Mouse (Mus musculus) embryonic facial prominence, embryonic 12.5 days (tissue): Measurements from ENCODE around the gene Negr1. TPM values are rescaled to one million over a fixed set of nuclear protein-coding genes. Genes with fewer than 3 reads are reported as not detected.

ENCODE experiments used
- ATAC-seq: fragments of 200-750 bp; cut with Nextera tagmentation; 2 replicates; pipeline ENCODE4 v1.8.0; 2017; ENCODE audit not compliant: insufficient number of reproducible peaks, insufficient read depth, low FRiP score, low TSS enrichment
- H3K27ac ChIP-seq: fragments of 300-500 bp; sonication (generic); 2 replicates; pipeline ENCODE4 v1.5.1; 2016; ENCODE audit warnings: mild to moderate bottlenecking
- H3K27me3 ChIP-seq: fragments of 300-500 bp; sonication (generic); 2 replicates; pipeline ENCODE4 v1.6.1; 2016; ENCODE audit warnings: mild to moderate bottlenecking, moderate library complexity
- H3K36me3 ChIP-seq: fragments of 300-500 bp; sonication (generic); 2 replicates; pipeline ENCODE4 v1.6.1; 2016; ENCODE audit warnings: mild to moderate bottlenecking
- H3K4me1 ChIP-seq: fragments of 300-500 bp; sonication (generic); 2 replicates; pipeline ENCODE4 v1.6.1; 2016
- H3K4me2 ChIP-seq: fragments of 300-500 bp; sonication (generic); replicated peaks from 2 replicates; pipeline ENCODE4 v1.6.1; 2016; ENCODE audit warnings: mild to moderate bottlenecking, moderate library complexity
- H3K4me3 ChIP-seq: fragments of 300-500 bp; sonication (generic); 2 replicates; pipeline ENCODE4 v1.5.1; 2016; ENCODE audit warnings: mild to moderate bottlenecking
- H3K9ac ChIP-seq: fragments of 300-500 bp; sonication (generic); 2 replicates; pipeline ENCODE4 v1.6.1; 2016; ENCODE audit warnings: mild to moderate bottlenecking, moderate library complexity
- H3K9me3 ChIP-seq: fragments of 300-500 bp; sonication (generic); 2 replicates; pipeline ENCODE4 v1.6.1; 2016; ENCODE audit warnings: mild to moderate bottlenecking, moderate library complexity
- WGBS: fragments of 180-500 bp; shearing (Covaris S2); methylation state at CpG from one replicate; pipeline ENCODE4 v1.1.7; 2016; 5-methylcytosine and 5-hydroxymethylcytosine counted together
- polyA plus RNA-seq: library from polyadenylated mRNA; unstranded; fragments of >200 nt; fragmentation: Nextera tagmentation; extraction: Ambion mirVana; gene quantifications from 2 replicates; pipeline ENCODE4 v1.2.1, GENCODE M21; 2016

The Negr1 gene
- polyA plus RNA-seq, 1 experiment from 2014 or later = 6.0 TPM

DNA sequence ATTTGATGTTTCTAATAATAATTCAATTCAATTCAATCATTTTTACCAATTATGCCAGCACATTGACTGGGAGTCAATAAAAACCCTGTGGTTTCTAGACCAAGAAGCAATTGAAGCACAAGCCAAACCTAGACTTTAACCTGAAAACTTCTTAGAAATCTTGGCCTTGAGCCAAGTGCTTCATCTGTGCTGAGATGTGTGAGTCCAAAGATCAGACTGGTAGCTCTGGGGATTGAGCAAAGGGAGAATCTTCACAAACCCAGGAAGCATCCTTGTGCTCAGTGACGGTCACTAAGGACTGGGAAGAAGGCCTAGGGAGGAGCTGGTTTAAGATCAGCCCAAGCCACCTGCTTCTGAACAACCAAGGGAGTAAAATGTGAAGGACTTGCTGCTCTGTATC is 322.3 kb downstream of the Negr1 start:
- H3K4me3 ChIP-seq = no peak overlapping the region
- H3K36me3 ChIP-seq = no peaks in the 10 kb centered on the region
- H3K9ac ChIP-seq = no peak overlapping the region
- H3K4me2 ChIP-seq = no peak overlapping the region
- no peak overlapping the region for H3K27ac ChIP-seq
- ATAC-seq = no peak
- WGBS = 85% methylated on average over 1 of the region's 1 CpGs
- no peaks in the 10 kb centered on the region for H3K9me3 ChIP-seq
- H3K27me3 ChIP-seq = no peaks in the 10 kb centered on the region
- no peaks in the 10 kb centered on the region for H3K4me1 ChIP-seq

DNA sequence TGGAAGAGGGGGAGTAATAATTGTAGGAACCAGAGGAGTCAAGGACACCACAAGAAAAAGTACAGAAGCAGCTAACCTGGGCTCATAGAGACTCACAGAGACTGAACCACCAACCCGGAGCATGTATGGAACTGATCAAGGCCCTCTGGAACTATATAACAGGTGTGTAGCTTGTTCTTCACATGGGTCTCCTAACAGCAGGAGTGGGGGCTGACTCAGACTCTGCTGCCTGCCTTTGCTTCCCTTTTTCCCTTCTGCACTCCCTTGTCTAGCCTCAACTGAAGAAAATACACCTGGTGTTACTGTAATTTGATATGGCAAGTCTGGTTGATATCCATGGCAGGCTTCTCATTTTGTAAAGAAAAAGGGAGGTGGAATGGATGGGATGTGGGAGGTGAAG is 324.1 kb downstream of the Negr1 start:
- Histone ChIP-seq H3K27me3 (no peaks in the 10 kb centered on the region), H3K9ac (no peak overlapping the region), H3K9me3 (no peaks in the 10 kb centered on the region), H3K27ac (no peak overlapping the region), H3K4me1 (no peaks in the 10 kb centered on the region), H3K4me3 (no peak overlapping the region), H3K36me3 (no peaks in the 10 kb centered on the region), H3K4me2 (no peak overlapping the region)
- no peak for ATAC-seq
- WGBS = 67% methylated on average over 1 of the region's 1 CpGs

DNA sequence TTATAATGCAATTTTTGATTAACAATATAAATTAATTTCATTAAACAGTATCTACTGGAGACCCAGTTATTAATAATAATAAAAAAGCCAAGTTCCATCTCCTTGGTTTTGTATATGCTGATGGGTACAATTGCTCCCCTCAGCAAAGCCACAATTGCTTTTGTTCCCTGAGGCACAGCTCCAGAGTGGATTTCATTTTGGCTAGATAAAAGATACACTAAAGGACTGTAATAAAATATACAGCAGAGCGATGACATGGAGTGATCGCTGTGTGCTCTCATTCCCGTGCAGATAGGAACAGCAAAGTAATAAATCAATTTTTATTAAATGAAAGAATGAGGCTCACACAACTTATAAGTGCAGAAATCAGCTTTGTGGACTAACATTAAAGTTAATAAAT is 325.3 kb downstream of the Negr1 start:
- H3K27me3 ChIP-seq = no peaks in the 10 kb centered on the region
- no peak overlapping the region for H3K9ac ChIP-seq
- no peak for ATAC-seq
- H3K9me3 ChIP-seq = no peaks in the 10 kb centered on the region
- no peak overlapping the region for H3K4me3 ChIP-seq
- H3K36me3 ChIP-seq = no peaks in the 10 kb centered on the region
- WGBS = 95% methylated on average over 3 of the region's 3 CpGs
- H3K4me2 ChIP-seq = no peak overlapping the region
- H3K27ac ChIP-seq = no peak overlapping the region
- H3K4me1 ChIP-seq = no peaks in the 10 kb centered on the region

DNA sequence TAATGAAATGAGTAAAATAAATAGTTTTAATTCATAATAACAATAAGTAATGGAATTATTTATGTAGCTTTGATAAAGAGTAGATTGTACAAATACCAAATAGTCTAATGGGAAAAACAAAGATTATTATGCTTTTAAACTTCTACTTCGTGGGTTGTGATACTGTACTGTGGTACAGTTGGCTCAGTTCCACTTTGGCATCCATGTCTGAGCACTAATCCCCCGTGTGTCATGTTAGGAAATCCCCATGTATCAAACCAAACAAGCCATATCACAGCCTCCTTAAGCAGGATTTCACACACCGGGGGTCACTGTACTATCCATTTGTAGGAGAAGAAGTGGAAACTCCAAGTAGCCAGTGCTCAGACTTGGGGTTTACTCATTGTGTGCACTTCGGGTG is 329.4 kb downstream of the Negr1 start:
- ATAC-seq = no peak
- Histone ChIP-seq H3K36me3 (no peaks in the 10 kb centered on the region), H3K4me3 (no peak overlapping the region), H3K4me2 (no peak overlapping the region), H3K9me3 (no peaks in the 10 kb centered on the region), H3K27ac (no peak overlapping the region), H3K27me3 (no peaks in the 10 kb centered on the region), H3K4me1 (no peaks in the 10 kb centered on the region), H3K9ac (no peak overlapping the region)
- WGBS = 76% methylated on average over 4 of the region's 4 CpGs

DNA sequence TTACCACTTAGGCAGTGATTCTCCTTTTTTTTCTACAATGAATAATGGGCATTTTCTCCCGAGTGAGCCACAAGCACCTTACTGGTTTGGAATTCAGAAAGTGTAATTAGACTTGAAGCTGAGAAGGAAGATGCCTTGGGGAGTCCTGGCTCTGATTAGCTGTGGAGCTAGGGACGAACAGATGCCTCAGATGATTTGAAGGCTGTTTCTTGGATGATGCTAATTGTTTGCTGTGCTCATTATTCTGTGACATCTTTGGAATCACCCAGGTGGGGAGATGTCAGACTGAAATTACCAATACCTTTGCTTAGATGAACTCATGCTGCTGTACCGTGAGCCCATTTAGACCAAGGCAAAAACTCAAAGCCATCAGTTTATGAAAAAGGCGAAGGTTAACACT is 333.7 kb downstream of the Negr1 start:
- WGBS = 42% methylated on average over 4 of the region's 4 CpGs
- Histone ChIP-seq H3K9me3 (no peaks in the 10 kb centered on the region), H3K4me3 (no peak overlapping the region), H3K36me3 (no peaks in the 10 kb centered on the region), H3K27ac (no peak overlapping the region), H3K9ac (no peak overlapping the region), H3K27me3 (no peaks in the 10 kb centered on the region), H3K4me1 (no peaks in the 10 kb centered on the region), H3K4me2 (no peak overlapping the region)
- no peak for ATAC-seq

DNA sequence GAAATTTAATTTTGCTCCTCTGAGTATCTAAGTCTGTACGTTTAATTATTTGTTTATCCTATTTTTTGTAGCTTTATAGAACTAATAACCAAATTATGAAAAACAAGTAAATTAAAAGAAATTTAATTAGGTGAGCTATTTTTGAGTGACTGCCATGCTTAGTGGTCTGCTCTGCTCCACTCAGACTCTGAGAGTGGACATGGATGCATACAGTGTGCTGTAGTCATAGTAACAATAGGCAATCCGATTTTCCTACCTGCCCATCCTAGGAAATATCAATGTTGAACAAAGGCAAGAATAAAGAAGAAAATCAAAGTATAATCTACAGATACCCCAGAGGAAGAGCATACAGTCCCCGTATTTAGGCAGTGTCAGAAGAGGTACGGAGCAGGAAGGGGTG is 334.5 kb downstream of the Negr1 start:
- no peaks in the 10 kb centered on the region for H3K9me3 ChIP-seq
- H3K4me2 ChIP-seq = no peak overlapping the region
- no peaks in the 10 kb centered on the region for H3K27me3 ChIP-seq
- ATAC-seq = no peak
- WGBS = 88% methylated on average over 4 of the region's 4 CpGs
- no peak overlapping the region for H3K27ac ChIP-seq
- no peak overlapping the region for H3K9ac ChIP-seq
- H3K4me3 ChIP-seq = no peak overlapping the region
- no peaks in the 10 kb centered on the region for H3K4me1 ChIP-seq
- no peaks in the 10 kb centered on the region for H3K36me3 ChIP-seq

DNA sequence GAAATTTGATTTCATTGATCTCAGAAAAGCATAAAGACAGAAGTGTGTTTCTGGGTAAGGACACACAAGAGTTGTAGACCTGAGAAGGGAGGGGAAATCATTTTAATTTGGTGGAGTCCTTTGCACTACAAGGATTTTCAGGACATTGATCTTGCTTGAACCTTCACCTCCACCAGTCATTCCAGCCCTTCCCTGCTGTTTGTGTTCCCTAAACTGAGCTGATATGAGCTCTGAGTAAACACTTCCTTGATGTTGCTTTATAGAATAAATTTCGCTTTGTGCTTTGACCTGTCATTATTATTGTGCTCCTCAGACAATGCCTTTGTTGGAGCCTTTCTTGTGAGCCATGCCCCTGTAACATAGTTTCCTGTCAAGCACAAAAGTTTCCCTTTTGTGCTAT is 335.0 kb downstream of the Negr1 start:
- Histone ChIP-seq H3K36me3 (no peaks in the 10 kb centered on the region), H3K27ac (no peak overlapping the region), H3K27me3 (no peaks in the 10 kb centered on the region), H3K9ac (no peak overlapping the region), H3K9me3 (no peaks in the 10 kb centered on the region), H3K4me3 (no peak overlapping the region), H3K4me1 (no peaks in the 10 kb centered on the region), H3K4me2 (no peak overlapping the region)
- 79% methylated on average over 1 of the region's 1 CpGs for WGBS
- ATAC-seq = no peak

DNA sequence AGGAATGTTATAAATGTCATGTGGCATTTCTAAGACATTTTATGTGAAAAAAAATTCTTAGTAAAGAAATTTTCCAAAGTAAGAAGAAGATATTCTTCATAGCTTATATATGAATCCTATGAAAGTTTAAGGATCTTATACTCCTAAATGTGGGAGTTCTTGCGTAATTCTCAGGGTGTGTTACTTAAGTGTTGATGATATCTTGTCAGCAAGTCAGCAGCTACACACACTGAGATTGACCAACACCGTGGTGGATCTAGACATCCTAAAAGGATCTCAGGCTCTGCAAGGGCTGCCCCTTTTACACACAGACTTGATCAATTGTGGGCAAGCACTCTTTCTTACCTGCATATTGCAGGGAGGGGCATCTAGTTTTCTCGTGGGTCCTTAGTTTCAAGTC is 339.5 kb downstream of the Negr1 start:
- H3K27ac ChIP-seq = no peak overlapping the region
- no peaks in the 10 kb centered on the region for H3K9me3 ChIP-seq
- H3K27me3 ChIP-seq = no peaks in the 10 kb centered on the region
- ATAC-seq = no peak
- 80% methylated on average over 3 of the region's 3 CpGs for WGBS
- no peak overlapping the region for H3K9ac ChIP-seq
- H3K4me1 ChIP-seq = no peaks in the 10 kb centered on the region
- no peaks in the 10 kb centered on the region for H3K36me3 ChIP-seq
- no peak overlapping the region for H3K4me2 ChIP-seq
- H3K4me3 ChIP-seq = no peak overlapping the region

DNA sequence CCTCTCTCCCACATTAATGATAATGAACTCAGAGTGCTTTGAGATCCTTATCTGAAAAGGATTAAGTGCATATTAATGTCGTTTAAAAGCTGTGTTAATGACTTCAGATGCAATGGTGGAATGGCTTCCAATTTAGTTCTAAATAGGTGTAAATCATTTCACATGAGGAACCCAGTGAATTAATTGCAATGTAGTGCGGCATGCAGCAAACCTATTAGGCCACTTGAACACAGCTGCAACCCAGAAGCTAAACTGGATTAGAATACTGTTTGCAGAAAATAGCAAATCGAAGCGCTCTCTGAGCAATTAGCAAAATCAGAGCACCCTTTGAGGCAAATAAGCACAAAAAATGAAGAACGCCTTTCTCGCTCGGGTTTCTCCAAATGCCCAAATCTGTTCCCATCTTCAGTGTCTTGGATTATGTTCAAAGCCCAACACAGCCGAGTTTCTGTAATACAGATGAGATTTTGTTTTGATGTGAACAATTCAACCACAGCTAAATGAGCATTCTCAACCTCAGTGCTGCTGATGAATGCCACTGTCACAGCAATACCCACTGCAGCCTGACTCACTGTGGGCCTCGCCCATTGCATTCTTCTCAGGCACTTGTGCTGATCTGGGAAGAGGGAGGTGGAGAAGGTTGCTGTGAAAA is 342.5 kb downstream of the Negr1 start:
- 79% methylated on average over 9 of the region's 9 CpGs for WGBS
- no peaks in the 10 kb centered on the region for H3K4me1 ChIP-seq
- H3K9me3 ChIP-seq = no peaks in the 10 kb centered on the region
- no peak overlapping the region for H3K27ac ChIP-seq
- H3K4me2 ChIP-seq = no peak overlapping the region
- no peaks in the 10 kb centered on the region for H3K27me3 ChIP-seq
- no peaks in the 10 kb centered on the region for H3K36me3 ChIP-seq
- no peak overlapping the region for H3K4me3 ChIP-seq
- ATAC-seq = no peak
- no peak overlapping the region for H3K9ac ChIP-seq

DNA sequence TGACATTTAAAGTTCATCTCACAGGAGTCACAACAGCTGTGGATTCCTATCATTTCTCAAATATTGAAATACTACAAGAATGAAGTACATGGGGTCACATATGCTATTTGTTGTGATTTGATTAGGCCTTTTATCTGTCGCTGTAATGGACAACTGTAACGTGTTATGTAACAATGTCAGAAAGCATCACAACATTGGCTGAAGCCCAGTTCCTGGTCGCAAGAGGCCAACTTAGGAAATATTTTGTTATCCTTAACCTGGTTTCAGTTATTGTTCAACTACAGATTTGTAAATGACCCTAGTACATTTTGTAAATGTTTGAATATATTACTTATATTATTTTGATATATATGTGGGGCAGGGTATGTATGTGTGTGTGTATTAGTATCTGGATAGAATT is 351.2 kb downstream of the Negr1 start:
- ATAC-seq = no peak
- 82% methylated on average over 3 of the region's 3 CpGs for WGBS
- H3K9me3 ChIP-seq = no peaks in the 10 kb centered on the region
- no peak overlapping the region for H3K4me2 ChIP-seq
- H3K9ac ChIP-seq = no peak overlapping the region
- H3K36me3 ChIP-seq = no peaks in the 10 kb centered on the region
- H3K4me1 ChIP-seq = no peaks in the 10 kb centered on the region
- no peak overlapping the region for H3K4me3 ChIP-seq
- no peak overlapping the region for H3K27ac ChIP-seq
- no peaks in the 10 kb centered on the region for H3K27me3 ChIP-seq

DNA sequence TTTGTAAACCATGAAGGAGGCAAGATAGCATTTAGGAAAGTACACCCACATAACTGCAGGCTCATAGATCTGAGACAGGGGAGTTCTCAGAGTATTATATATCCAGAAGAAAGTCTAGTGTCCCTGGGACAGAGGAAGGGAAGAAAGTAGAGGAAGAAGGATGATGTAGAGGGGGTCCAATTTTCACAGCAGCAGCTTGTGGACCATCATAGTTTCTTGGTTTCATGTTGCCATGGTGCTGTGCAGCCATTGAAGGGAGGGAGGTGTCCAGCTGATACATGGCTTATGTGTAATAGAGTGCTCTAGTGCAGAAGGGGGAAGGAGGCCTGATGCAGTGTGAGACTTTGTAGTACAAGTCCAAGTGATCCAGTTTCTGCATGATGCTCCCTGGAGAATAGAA is 359.8 kb downstream of the Negr1 start:
- no peak overlapping the region for H3K4me3 ChIP-seq
- H3K4me1 ChIP-seq = no peaks in the 10 kb centered on the region
- ATAC-seq = no peak
- no peak overlapping the region for H3K9ac ChIP-seq
- no peak overlapping the region for H3K27ac ChIP-seq
- H3K36me3 ChIP-seq = no peaks in the 10 kb centered on the region
- no peaks in the 10 kb centered on the region for H3K9me3 ChIP-seq
- no peaks in the 10 kb centered on the region for H3K27me3 ChIP-seq
- no peak overlapping the region for H3K4me2 ChIP-seq

DNA sequence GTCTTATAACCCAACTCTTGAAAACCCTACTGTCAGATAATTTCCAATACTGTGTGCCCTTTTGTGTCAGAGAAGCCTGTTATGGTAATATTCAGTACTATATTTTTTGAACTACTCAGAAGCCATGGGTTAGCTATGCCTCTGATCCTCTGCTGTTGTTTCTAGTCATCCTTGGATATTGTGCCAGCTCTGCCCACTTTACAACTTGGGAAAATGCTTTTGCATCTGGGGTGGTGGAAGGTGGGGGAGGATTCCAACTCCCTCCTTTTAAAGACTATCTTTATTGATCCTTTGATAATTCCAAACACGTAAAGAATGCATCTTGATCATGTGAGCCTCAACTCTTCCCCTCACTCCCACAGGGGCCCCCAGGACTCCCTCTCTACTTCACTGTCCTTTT is 361.6 kb downstream of the Negr1 start:
- Histone ChIP-seq H3K27ac (no peak overlapping the region), H3K36me3 (no peaks in the 10 kb centered on the region), H3K4me3 (no peak overlapping the region), H3K4me2 (no peak overlapping the region), H3K27me3 (no peaks in the 10 kb centered on the region), H3K4me1 (no peaks in the 10 kb centered on the region), H3K9ac (no peak overlapping the region), H3K9me3 (no peaks in the 10 kb centered on the region)
- no peak for ATAC-seq
- WGBS = 79% methylated on average over 1 of the region's 1 CpGs

DNA sequence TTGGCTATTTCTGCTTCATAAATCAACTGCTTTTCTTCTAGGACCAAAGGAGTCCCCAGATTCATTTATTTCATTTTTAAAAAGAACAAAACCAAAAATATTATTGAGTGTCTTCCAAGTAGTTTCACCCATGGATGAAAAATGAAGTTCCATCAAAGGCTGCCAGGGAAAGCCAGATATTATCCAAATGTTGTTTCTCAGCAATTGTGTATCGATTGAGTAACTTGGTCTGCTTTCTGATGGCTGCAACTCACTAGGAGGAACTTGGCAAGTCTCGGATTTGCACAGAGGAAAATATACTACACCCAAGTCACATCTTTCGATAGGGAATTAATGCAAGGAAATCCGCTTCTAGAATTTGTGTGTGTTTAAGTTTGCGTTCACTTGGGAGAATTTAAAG is 363.5 kb downstream of the Negr1 start:
- Histone ChIP-seq H3K27ac (no peak overlapping the region), H3K36me3 (no peaks in the 10 kb centered on the region), H3K4me3 (no peak overlapping the region), H3K9me3 (no peaks in the 10 kb centered on the region), H3K9ac (no peak overlapping the region), H3K4me1 (no peaks in the 10 kb centered on the region), H3K27me3 (no peaks in the 10 kb centered on the region), H3K4me2 (no peak overlapping the region)
- WGBS = 84% methylated on average over 5 of the region's 5 CpGs
- no peak for ATAC-seq
